Mouse (Mus musculus): ENCODE results near the gene Cmtm5. TPM values are rescaled to one million over a fixed set of nuclear protein-coding genes. Genes with fewer than 3 reads are reported as not detected.
"Not testable (repeated sequence)": the region's sequence is repeated elsewhere in the genome, so short reads cannot be mapped to it uniquely, and the experiment has no call there.

Cmtm5 gene
- polyA plus RNA-seq, 1 experiment from 2014 or later: not detected

GRCm38 (mm10) chr14:54960769-54961168, 24.7 kb downstream of the Cmtm5 start:
- Histone ChIP-seq H3K27ac (no peak overlapping the region), H3K36me3 (ENCODE audit: inconsistent target) (no peaks in the 10 kb centered on the region), H3K79me2 (ENCODE audit: inconsistent target) (no peaks in the 10 kb centered on the region), H3K4me3 (ENCODE audit: inconsistent target) (no peak overlapping the region)
- WGBS (ENCODE audit: missing documents): 46% methylated on average over 10 of the region's 10 CpGs

- 88% methylated on average over 5 of the region's 5 CpGs for WGBS (ENCODE audit: missing documents)
- Histone ChIP-seq H3K79me2 (ENCODE audit: inconsistent target) (no peaks in the 10 kb centered on the region), H3K27ac (no peak overlapping the region), H3K4me3 (ENCODE audit: inconsistent target) (no peak overlapping the region), H3K36me3 (ENCODE audit: inconsistent target) (no peaks in the 10 kb centered on the region)
Observed at GRCm38 (mm10) chr14:54961487-54961886, 25.4 kb downstream of the Cmtm5 start.

- H3K36me3 ChIP-seq (ENCODE audit: inconsistent target): no peaks in the 10 kb centered on the region
- H3K4me3 ChIP-seq (ENCODE audit: inconsistent target): no peak overlapping the region
- 95% methylated on average over 7 of the region's 7 CpGs for WGBS (ENCODE audit: missing documents)
- H3K27ac ChIP-seq: no peak overlapping the region
- H3K79me2 ChIP-seq (ENCODE audit: inconsistent target): no peaks in the 10 kb centered on the region
Observed at GRCm38 (mm10) chr14:54962714-54963113, 26.7 kb downstream of the Cmtm5 start.

- Histone ChIP-seq H3K4me3 (ENCODE audit: inconsistent target) (no peak overlapping the region), H3K36me3 (ENCODE audit: inconsistent target) (no peaks in the 10 kb centered on the region), H3K79me2 (ENCODE audit: inconsistent target) (no peaks in the 10 kb centered on the region), H3K27ac (no peak overlapping the region)
- WGBS (ENCODE audit: missing documents): 91% methylated on average over 11 of the region's 11 CpGs
Observed at GRCm38 (mm10) chr14:54963727-54964126, 27.7 kb downstream of the Cmtm5 start.

- Histone ChIP-seq H3K79me2 (ENCODE audit: inconsistent target) (no peaks in the 10 kb centered on the region), H3K27ac (no peak overlapping the region), H3K36me3 (ENCODE audit: inconsistent target) (no peaks in the 10 kb centered on the region), H3K4me3 (ENCODE audit: inconsistent target) (no peak overlapping the region)
- 89% methylated on average over 15 of the region's 15 CpGs for WGBS (ENCODE audit: missing documents)
Observed at GRCm38 (mm10) chr14:54965044-54965443, 29.0 kb downstream of the Cmtm5 start.

- WGBS (ENCODE audit: missing documents): 73% methylated on average over 6 of the region's 6 CpGs
- Histone ChIP-seq H3K79me2 (ENCODE audit: inconsistent target) (no peaks in the 10 kb centered on the region), H3K4me3 (ENCODE audit: inconsistent target) (no peak overlapping the region), H3K36me3 (ENCODE audit: inconsistent target) (no peaks in the 10 kb centered on the region), H3K27ac (no peak overlapping the region)
Observed at GRCm38 (mm10) chr14:54965631-54966030, 29.6 kb downstream of the Cmtm5 start.

- Histone ChIP-seq H3K4me3 (ENCODE audit: inconsistent target) (no peak within 1 kb of the TSS), H3K79me2 (ENCODE audit: inconsistent target) (no peaks in the 10 kb centered on the region), H3K27ac (no peak within 1 kb of the TSS), H3K36me3 (ENCODE audit: inconsistent target) (no peaks in the 10 kb centered on the region)
- 86% methylated on average over 7 of the region's 7 CpGs for WGBS (ENCODE audit: missing documents)
Observed at GRCm38 (mm10) chr14:54966320-54966977, 30.4 kb downstream of the Cmtm5 start, which contains the start of gene Myh6. Gene Myh6, minus strand, starts transcription at chr14:54966927.

- 85% methylated on average over 3 of the region's 3 CpGs for WGBS (ENCODE audit: missing documents)
Observed at GRCm38 (mm10) chr14:54967874-54968273, 31.8 kb downstream of the Cmtm5 start.

GRCm38 (mm10) chr14:54968344-54968743, 32.3 kb downstream of the Cmtm5 start:
- Histone ChIP-seq H3K27ac (no peak overlapping the region), H3K4me3 (ENCODE audit: inconsistent target) (no peak overlapping the region), H3K79me2 (ENCODE audit: inconsistent target) (no peaks in the 10 kb centered on the region), H3K36me3 (ENCODE audit: inconsistent target) (no peaks in the 10 kb centered on the region)

More at GRCm38 (mm10) chr14:54967874-54968273, 31.8 kb downstream of the Cmtm5 start:
- Histone ChIP-seq H3K27ac (no peak overlapping the region), H3K4me3 (ENCODE audit: inconsistent target) (no peak overlapping the region), H3K79me2 (ENCODE audit: inconsistent target) (no peaks in the 10 kb centered on the region), H3K36me3 (ENCODE audit: inconsistent target) (no peaks in the 10 kb centered on the region)

GRCm38 (mm10) chr14:54972786-54973185, 36.7 kb downstream of the Cmtm5 start:
- not testable (repeated sequence) for H3K4me3 ChIP-seq (ENCODE audit: inconsistent target); H3K27ac ChIP-seq; H3K79me2 ChIP-seq (ENCODE audit: inconsistent target); H3K36me3 ChIP-seq (ENCODE audit: inconsistent target)
- 85% methylated on average over 5 of the region's 11 CpGs for WGBS (ENCODE audit: missing documents)

GRCm38 (mm10) chr14:54974068-54974791, 38.2 kb downstream of the Cmtm5 start:
- no peaks in the 10 kb centered on the region for H3K36me3 ChIP-seq (ENCODE audit: inconsistent target)
- H3K79me2 ChIP-seq (ENCODE audit: inconsistent target): no peaks in the 10 kb centered on the region
- no peak overlapping the region for H3K27ac ChIP-seq
- no peak overlapping the region for H3K4me3 ChIP-seq (ENCODE audit: inconsistent target)
- WGBS (ENCODE audit: missing documents): 80% methylated on average over 6 of the region's 6 CpGs

- Histone ChIP-seq H3K27ac (no peak within 1 kb of the TSS), H3K79me2 (ENCODE audit: inconsistent target) (no peaks in the 10 kb centered on the region), H3K36me3 (ENCODE audit: inconsistent target) (no peaks in the 10 kb centered on the region), H3K4me3 (ENCODE audit: inconsistent target) (no peak within 1 kb of the TSS)
- 87% methylated on average over 1 of the region's 1 CpGs for WGBS (ENCODE audit: missing documents)
Observed at GRCm38 (mm10) chr14:54976633-54977032, 40.6 kb downstream of the Cmtm5 start, which contains the start of gene Gm17428. Gene Gm17428, plus strand, starts transcription at chr14:54976933.

- no peaks in the 10 kb centered on the region for H3K79me2 ChIP-seq (ENCODE audit: inconsistent target)
- H3K4me3 ChIP-seq (ENCODE audit: inconsistent target): no peak overlapping the region
- WGBS (ENCODE audit: missing documents): 95% methylated on average over 8 of the region's 8 CpGs
Observed at GRCm38 (mm10) chr14:54978664-54979063, 42.6 kb downstream of the Cmtm5 start.

GRCm38 (mm10) chr14:54981934-54982333, 45.9 kb downstream of the Cmtm5 start:
- no peak overlapping the region for H3K4me3 ChIP-seq (ENCODE audit: inconsistent target)
- no peaks in the 10 kb centered on the region for H3K79me2 ChIP-seq (ENCODE audit: inconsistent target)
- H3K27ac ChIP-seq: no peak overlapping the region
- H3K36me3 ChIP-seq (ENCODE audit: inconsistent target): no peaks in the 10 kb centered on the region
- 95% methylated on average over 7 of the region's 7 CpGs for WGBS (ENCODE audit: missing documents)

More at GRCm38 (mm10) chr14:54978664-54979063, 42.6 kb downstream of the Cmtm5 start:
- Histone ChIP-seq H3K27ac (no peak overlapping the region), H3K36me3 (ENCODE audit: inconsistent target) (no peaks in the 10 kb centered on the region)

GRCm38 (mm10) chr14:54988350-54988874, 52.4 kb downstream of the Cmtm5 start:
- H3K27ac ChIP-seq; H3K4me3 ChIP-seq (ENCODE audit: inconsistent target); H3K79me2 ChIP-seq (ENCODE audit: inconsistent target); H3K36me3 ChIP-seq (ENCODE audit: inconsistent target): not testable (repeated sequence)
- 96% methylated on average over 8 of the region's 9 CpGs for WGBS (ENCODE audit: missing documents)

All from macrophage (primary cell).